Mouse (Mus musculus): ENCODE results near the gene Tfdp2. TPM values are rescaled to one million over a fixed set of nuclear protein-coding genes. Genes with fewer than 3 reads are reported as not detected.
A peak's percentile ranks its signal among the peaks of the same experiment; 100 is the strongest.

Tfdp2 gene
- polyA plus RNA-seq, 1 experiment from 2014 or later, result 62.8 TPM

DNA sequence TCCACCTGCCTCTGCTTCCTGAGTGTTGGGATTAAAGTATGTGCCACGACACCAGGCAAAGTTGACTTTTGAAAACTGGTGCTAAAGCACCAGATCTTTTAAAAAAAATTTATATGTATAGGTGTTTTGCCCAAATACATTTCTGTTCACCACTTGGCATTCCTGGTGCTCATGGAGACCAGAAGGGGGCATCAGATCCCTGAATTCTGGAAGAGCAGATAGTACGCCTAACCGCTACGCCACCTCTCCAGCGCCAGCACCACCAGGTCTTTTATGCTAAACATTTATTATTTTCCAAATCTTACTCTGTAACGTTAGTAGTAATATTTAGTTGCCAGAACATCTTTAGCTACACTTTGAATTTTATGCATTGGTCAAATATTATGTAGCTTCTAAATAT lies 65.9 kb downstream of the Tfdp2 start:
- Histone ChIP-seq H3K9ac (ENCODE audit: low read depth, low read length) (no peak overlapping the region), H3K27me3 (replicated peaks; ENCODE audit: control insufficient read depth, insufficient read depth, low read length) (no peaks in the 10 kb centered on the region), H3K4me2 (no peak overlapping the region), H3K27ac (ENCODE audit: low read depth, low read length) (no peak overlapping the region), H3K9me3 (ENCODE audit: control insufficient read depth, low read length) (no peaks in the 10 kb centered on the region), H3K36me3 (ENCODE audit: control insufficient read depth, insufficient read depth, low read length) (no peaks in the 10 kb centered on the region), H3K4me3 (ENCODE audit: low read depth, low read length) (no peak overlapping the region), H3K4me1 (replicated peaks; ENCODE audit: control insufficient read depth, insufficient read depth, low read length) (peaks cover 14% of the 10 kb centered on the region)
- DNase-seq (ENCODE audit: low spot score), result no peak
- WGBS, result 95% methylated on average over 6 of the region's 6 CpGs
- ATAC-seq (replicated peaks; ENCODE audit: low FRiP score), result no peak

DNA sequence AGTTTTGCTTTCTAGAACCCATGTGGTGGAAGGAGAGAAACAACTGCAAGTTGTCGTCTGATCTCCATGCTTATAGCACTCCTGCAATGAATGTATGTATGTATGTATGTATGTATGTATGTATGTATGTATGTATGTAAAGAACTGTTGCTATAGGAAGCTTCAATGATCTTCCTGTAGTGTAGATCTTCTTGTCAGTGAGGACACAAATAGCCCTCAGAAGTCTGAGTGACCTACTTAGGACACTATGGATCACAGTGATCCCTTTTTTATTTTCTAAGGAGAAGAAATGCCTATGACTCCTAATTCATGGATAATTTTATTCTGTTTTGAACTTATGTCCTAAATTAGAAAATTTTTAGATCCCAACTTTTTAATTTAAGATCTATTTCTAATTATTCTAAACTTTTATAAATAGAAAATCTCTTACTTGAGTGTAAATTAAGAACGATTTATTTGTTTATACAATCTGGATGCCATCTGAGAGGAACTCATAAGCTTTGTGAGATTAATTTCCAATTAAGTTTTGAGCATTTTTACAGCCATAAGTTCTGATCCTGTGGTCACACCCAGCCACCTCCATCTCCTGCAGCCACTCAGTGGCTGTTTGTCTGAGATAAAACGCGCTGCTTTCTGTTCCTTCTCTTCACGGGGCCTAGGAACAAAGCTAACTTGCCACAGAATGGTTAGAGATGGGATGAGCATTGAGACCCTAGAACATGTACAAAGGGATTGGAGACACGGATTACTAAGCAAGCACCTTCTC lies 70.9 kb downstream of the Tfdp2 start:
- peaks cover 18% of the 10 kb centered on the region for H3K4me1 ChIP-seq (replicated peaks; ENCODE audit: control insufficient read depth, insufficient read depth, low read length)

DNA sequence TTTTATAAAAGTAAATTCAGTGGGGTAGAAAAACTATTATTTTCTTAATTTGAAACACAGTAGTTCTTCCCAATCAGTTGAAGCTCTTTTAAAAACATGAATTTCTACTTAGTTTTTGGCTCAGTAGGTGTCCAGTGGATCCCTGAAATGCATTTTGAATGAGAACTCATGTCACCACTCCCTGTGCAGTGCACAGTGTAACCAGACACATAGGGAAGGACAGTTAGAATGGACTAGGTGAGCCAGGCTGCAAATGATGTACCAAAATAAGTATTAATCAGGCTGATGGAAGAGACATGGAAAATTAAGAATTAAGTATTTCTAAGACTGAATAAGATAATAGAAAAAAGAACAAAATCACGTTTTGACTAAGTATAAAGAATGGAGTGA lies 71.5 kb downstream of the Tfdp2 start:
- H3K4me3 ChIP-seq (ENCODE audit: low read depth, low read length), result no peak overlapping the region
- H3K27me3 ChIP-seq (replicated peaks; ENCODE audit: control insufficient read depth, insufficient read depth, low read length), result no peaks in the 10 kb centered on the region
- DNase-seq (ENCODE audit: low spot score) (no peak), ATAC-seq (replicated peaks; ENCODE audit: low FRiP score) (no peak)
- H3K4me2 ChIP-seq, result peak overlapping the region; percentile 56
- peak overlapping the region; percentile 85 for H3K27ac ChIP-seq (ENCODE audit: low read depth, low read length)
- H3K9me3 ChIP-seq (ENCODE audit: control insufficient read depth, low read length), result no peaks in the 10 kb centered on the region
- H3K36me3 ChIP-seq (ENCODE audit: control insufficient read depth, insufficient read depth, low read length), result no peaks in the 10 kb centered on the region
- 43% methylated on average over 1 of the region's 1 CpGs for WGBS
- peak overlapping the region; percentile 35; the same call in 1 of the 2 replicates for H3K9ac ChIP-seq (ENCODE audit: low read depth, low read length)
- H3K4me1 ChIP-seq (replicated peaks; ENCODE audit: control insufficient read depth, insufficient read depth, low read length), result peaks cover 18% of the 10 kb centered on the region

More for the DNA sequence above, 70.9 kb downstream of the Tfdp2 start:
- H3K9ac ChIP-seq (ENCODE audit: low read depth, low read length), result peak overlapping the region; percentile 35; the same call in 1 of the 2 replicates
- no peaks in the 10 kb centered on the region for H3K27me3 ChIP-seq (replicated peaks; ENCODE audit: control insufficient read depth, insufficient read depth, low read length)
- peak overlapping the region; percentile 56 for H3K4me2 ChIP-seq
- H3K9me3 ChIP-seq (ENCODE audit: control insufficient read depth, low read length), result no peaks in the 10 kb centered on the region
- DNase-seq (ENCODE audit: low spot score), result no peak
- peak overlapping the region; percentile 85 for H3K27ac ChIP-seq (ENCODE audit: low read depth, low read length)
- 50% methylated on average over 6 of the region's 6 CpGs for WGBS
- no peak overlapping the region for H3K4me3 ChIP-seq (ENCODE audit: low read depth, low read length)
- peak; percentile 96 for ATAC-seq (replicated peaks; ENCODE audit: low FRiP score)
- H3K36me3 ChIP-seq (ENCODE audit: control insufficient read depth, insufficient read depth, low read length), result no peaks in the 10 kb centered on the region

DNA sequence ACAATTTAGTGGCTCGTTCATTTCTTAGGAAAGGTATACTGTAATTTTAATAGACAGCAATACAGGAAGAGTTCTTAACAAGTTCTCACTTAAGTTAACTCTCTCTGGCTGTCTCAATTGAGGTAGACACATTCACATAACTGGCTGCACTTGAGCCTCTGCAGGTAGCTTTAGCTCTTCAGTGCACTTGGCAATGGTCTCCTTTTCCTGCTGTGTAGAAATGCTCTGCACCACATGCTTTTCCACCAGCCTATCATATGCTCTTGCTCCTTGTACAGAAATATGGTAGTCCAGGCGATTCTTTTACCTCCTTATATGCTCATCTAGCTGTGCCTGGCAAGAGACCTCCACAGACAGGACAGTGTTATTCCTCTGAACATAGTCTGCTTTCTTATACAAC lies 73.7 kb downstream of the Tfdp2 start:
- Histone ChIP-seq H3K4me2 (no peak overlapping the region), H3K4me3 (ENCODE audit: low read depth, low read length) (no peak overlapping the region), H3K4me1 (replicated peaks; ENCODE audit: control insufficient read depth, insufficient read depth, low read length) (peaks cover 18% of the 10 kb centered on the region), H3K27me3 (replicated peaks; ENCODE audit: control insufficient read depth, insufficient read depth, low read length) (no peaks in the 10 kb centered on the region), H3K36me3 (ENCODE audit: control insufficient read depth, insufficient read depth, low read length) (no peaks in the 10 kb centered on the region), H3K9ac (ENCODE audit: low read depth, low read length) (no peak overlapping the region), H3K9me3 (ENCODE audit: control insufficient read depth, low read length) (no peaks in the 10 kb centered on the region), H3K27ac (ENCODE audit: low read depth, low read length) (no peak overlapping the region)
- ATAC-seq (replicated peaks; ENCODE audit: low FRiP score), result no peak
- DNase-seq (ENCODE audit: low spot score), result no peak
- 92% methylated on average over 2 of the region's 2 CpGs for WGBS

GRCm38 (mm10) chr9:96275543-96275942 lies 79.5 kb downstream of the Tfdp2 start:
- Histone ChIP-seq H3K9me3 (ENCODE audit: control insufficient read depth, low read length) (no peaks in the 10 kb centered on the region), H3K4me2 (no peak overlapping the region), H3K9ac (ENCODE audit: low read depth, low read length) (no peak overlapping the region), H3K4me3 (ENCODE audit: low read depth, low read length) (no peak overlapping the region), H3K27me3 (replicated peaks; ENCODE audit: control insufficient read depth, insufficient read depth, low read length) (no peaks in the 10 kb centered on the region), H3K36me3 (ENCODE audit: control insufficient read depth, insufficient read depth, low read length) (no peaks in the 10 kb centered on the region), H3K4me1 (replicated peaks; ENCODE audit: control insufficient read depth, insufficient read depth, low read length) (no peaks in the 10 kb centered on the region), H3K27ac (ENCODE audit: low read depth, low read length) (no peak overlapping the region)
- ATAC-seq (replicated peaks; ENCODE audit: low FRiP score), result no peak; the same call in 1 of the 2 replicates
- DNase-seq (ENCODE audit: low spot score), result no peak

DNA sequence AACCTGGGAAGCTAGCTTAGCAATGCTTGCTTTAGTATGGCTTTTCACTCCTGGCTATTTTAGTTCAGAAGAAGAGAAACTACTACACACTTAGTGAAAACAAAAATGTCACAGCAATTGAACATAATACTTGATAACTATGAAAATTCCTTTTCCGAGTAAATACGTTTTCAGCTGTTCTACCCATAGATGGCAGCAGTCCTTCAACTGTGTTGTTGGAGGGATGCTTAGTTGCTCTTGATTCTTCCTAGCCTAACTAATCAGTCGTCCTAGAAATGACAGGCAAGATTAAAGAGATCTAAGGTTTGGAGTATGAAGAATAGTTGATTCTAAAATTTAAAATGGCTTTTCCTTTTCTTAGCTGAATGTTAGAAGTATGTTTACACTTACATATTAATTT lies 85.4 kb downstream of the Tfdp2 start:
- ATAC-seq (replicated peaks; ENCODE audit: low FRiP score), result no peak
- WGBS, result 62% methylated on average over 3 of the region's 3 CpGs
- no peaks in the 10 kb centered on the region for H3K36me3 ChIP-seq (ENCODE audit: control insufficient read depth, insufficient read depth, low read length)

DNA sequence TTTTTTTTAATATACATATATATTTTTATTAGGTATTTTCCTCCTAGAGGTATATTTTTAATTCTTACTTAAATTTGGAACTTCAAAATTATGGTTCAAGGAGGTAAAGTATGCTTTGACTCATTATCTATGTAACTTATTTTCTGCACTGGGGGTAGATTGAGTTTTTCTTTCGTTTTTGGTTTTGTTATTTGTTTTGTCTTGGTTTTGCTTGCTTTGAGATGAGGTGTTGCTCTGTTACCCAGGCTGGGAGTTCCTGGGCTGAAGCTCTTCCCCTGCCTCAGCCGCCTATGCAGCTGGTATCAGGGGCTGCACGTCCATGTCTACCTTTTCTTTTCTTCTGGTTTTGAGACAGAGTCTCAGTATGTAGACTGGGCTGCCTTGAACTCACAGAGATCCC lies 86.0 kb downstream of the Tfdp2 start:
- WGBS, result 78% methylated on average over 3 of the region's 3 CpGs
- H3K27me3 ChIP-seq (replicated peaks; ENCODE audit: control insufficient read depth, insufficient read depth, low read length), result no peaks in the 10 kb centered on the region
- ATAC-seq (replicated peaks; ENCODE audit: low FRiP score), result no peak
- H3K9me3 ChIP-seq (ENCODE audit: control insufficient read depth, low read length), result no peaks in the 10 kb centered on the region
- H3K4me1 ChIP-seq (replicated peaks; ENCODE audit: control insufficient read depth, insufficient read depth, low read length), result 0 out of 2 replicates have a peak, but pooled peaks cover 4% of the 10 kb centered on the region
- no peak overlapping the region for H3K9ac ChIP-seq (ENCODE audit: low read depth, low read length)
- no peak for DNase-seq (ENCODE audit: low spot score)
- H3K4me3 ChIP-seq (ENCODE audit: low read depth, low read length), result no peak overlapping the region
- no peak overlapping the region for H3K27ac ChIP-seq (ENCODE audit: low read depth, low read length)
- H3K36me3 ChIP-seq (ENCODE audit: control insufficient read depth, insufficient read depth, low read length), result no peaks in the 10 kb centered on the region
- no peak overlapping the region for H3K4me2 ChIP-seq

More for the DNA sequence above, 85.4 kb downstream of the Tfdp2 start:
- Histone ChIP-seq H3K9ac (ENCODE audit: low read depth, low read length) (no peak overlapping the region), H3K9me3 (ENCODE audit: control insufficient read depth, low read length) (no peaks in the 10 kb centered on the region), H3K4me1 (replicated peaks; ENCODE audit: control insufficient read depth, insufficient read depth, low read length) (0 out of 2 replicates have a peak, but pooled peaks cover 4% of the 10 kb centered on the region), H3K27ac (ENCODE audit: low read depth, low read length) (no peak overlapping the region), H3K4me3 (ENCODE audit: low read depth, low read length) (no peak overlapping the region), H3K4me2 (no peak overlapping the region), H3K27me3 (replicated peaks; ENCODE audit: control insufficient read depth, insufficient read depth, low read length) (no peaks in the 10 kb centered on the region)
- no peak for DNase-seq (ENCODE audit: low spot score)

GRCm38 (mm10) chr9:96284916-96285315 lies 88.8 kb downstream of the Tfdp2 start:
- Histone ChIP-seq H3K27ac (ENCODE audit: low read depth, low read length) (no peak overlapping the region), H3K4me1 (replicated peaks; ENCODE audit: control insufficient read depth, insufficient read depth, low read length) (0 out of 2 replicates have a peak, but pooled peaks cover 4% of the 10 kb centered on the region), H3K4me3 (ENCODE audit: low read depth, low read length) (no peak overlapping the region), H3K36me3 (ENCODE audit: control insufficient read depth, insufficient read depth, low read length) (peaks cover 10% of the 10 kb centered on the region; the same call in 1 of the 2 replicates), H3K27me3 (replicated peaks; ENCODE audit: control insufficient read depth, insufficient read depth, low read length) (no peaks in the 10 kb centered on the region), H3K4me2 (no peak overlapping the region), H3K9ac (ENCODE audit: low read depth, low read length) (no peak overlapping the region), H3K9me3 (ENCODE audit: control insufficient read depth, low read length) (no peaks in the 10 kb centered on the region)
- 37% methylated on average over 1 of the region's 1 CpGs for WGBS
- ATAC-seq (replicated peaks; ENCODE audit: low FRiP score), result no peak
- no peak for DNase-seq (ENCODE audit: low spot score)

GRCm38 (mm10) chr9:96292144-96292543 lies 96.1 kb downstream of the Tfdp2 start:
- H3K4me3 ChIP-seq (ENCODE audit: low read depth, low read length), result no peak overlapping the region
- WGBS, result 99% methylated on average over 7 of the region's 7 CpGs
- H3K36me3 ChIP-seq (ENCODE audit: control insufficient read depth, insufficient read depth, low read length), result peaks cover 22% of the 10 kb centered on the region
- no peaks in the 10 kb centered on the region for H3K27me3 ChIP-seq (replicated peaks; ENCODE audit: control insufficient read depth, insufficient read depth, low read length)
- no peaks in the 10 kb centered on the region for H3K9me3 ChIP-seq (ENCODE audit: control insufficient read depth, low read length)
- DNase-seq (ENCODE audit: low spot score) (no peak), ATAC-seq (replicated peaks; ENCODE audit: low FRiP score) (no peak)
- no peak overlapping the region for H3K27ac ChIP-seq (ENCODE audit: low read depth, low read length)
- no peak overlapping the region for H3K4me2 ChIP-seq
- H3K9ac ChIP-seq (ENCODE audit: low read depth, low read length), result no peak overlapping the region
- H3K4me1 ChIP-seq (replicated peaks; ENCODE audit: control insufficient read depth, insufficient read depth, low read length), result no peaks in the 10 kb centered on the region

All from liver, embryonic 11.5 days (tissue).